In the genomic region with DNA sequence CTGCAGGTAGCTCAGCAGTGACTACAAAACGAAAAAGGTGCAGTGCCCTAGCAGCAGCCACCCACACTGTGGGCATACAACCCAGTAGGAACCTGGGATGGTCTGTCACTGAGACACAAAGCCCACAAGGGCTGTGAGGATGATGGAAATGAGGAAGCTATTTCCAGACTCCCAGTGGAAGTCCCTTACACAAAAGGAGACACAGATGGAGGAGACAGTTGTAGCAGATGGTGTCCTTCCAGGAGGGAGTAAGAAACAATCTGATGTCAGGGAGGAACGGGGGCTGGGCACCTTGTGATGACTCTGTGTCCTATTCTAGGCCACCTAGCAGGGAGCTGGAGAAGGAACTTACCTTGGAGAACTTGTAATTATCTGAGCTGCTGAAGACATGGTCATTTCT, we compare ENCODE assay signal across 14 mouse cellular contexts.
DNase-seq lines count a peak whose midpoint lies in the region; ATAC-seq and TF ChIP-seq lines count a peak whose summit lies in the region.
"Had no signal": no experiment of that assay in that cellular context is flagged by ENCODE, and none has a peak within 500 bp of the region (broad histone marks: within the 10 kb centered on the region; RNA-seq: fewer than 3 reads in every experiment).

No protein-coding gene starts in this region.

- H3K4me2 ChIP-seq in hindbrain, postnatal 0 days (ENCODE audit: low read depth, low read length) = no peak overlapping the region
- H3K4me2 ChIP-seq in forebrain, embryonic 16.5 days (ENCODE audit: low read length) = no peak overlapping the region
- H3K4me2 ChIP-seq: intestine, embryonic 15.5 days; liver, embryonic 15.5 days had no signal

- intact Hi-C loops in heart, postnatal 36 days (cut with DNase I) = no loop called here

- WGBS in hindbrain, postnatal 0 days = 49% methylated on average over 2 of the region's 2 CpGs
- 83% methylated on average over 2 of the region's 2 CpGs for WGBS in hindbrain, embryonic 10.5 days
- 74% methylated on average over 2 of the region's 2 CpGs for WGBS in forebrain, embryonic 16.5 days

- no peak overlapping the region for H3K9ac ChIP-seq in hindbrain, postnatal 0 days (replicated peaks; ENCODE audit: low read length)
- H3K9ac ChIP-seq in forebrain, embryonic 16.5 days (replicated peaks; ENCODE audit: low read depth, low read length) = no peak overlapping the region
- H3K9ac ChIP-seq: intestine, embryonic 15.5 days; liver, embryonic 15.5 days had no signal

- no peaks in the 10 kb centered on the region for H3K4me1 ChIP-seq in hindbrain, postnatal 0 days (ENCODE audit: insufficient read depth, low read length)
- no peaks in the 10 kb centered on the region for H3K4me1 ChIP-seq in hindbrain, embryonic 10.5 days (replicated peaks)
- no peaks in the 10 kb centered on the region for H3K4me1 ChIP-seq in forebrain, embryonic 16.5 days (replicated peaks; ENCODE audit: control insufficient read depth, insufficient read depth, low read length)
- H3K4me1 ChIP-seq: intestine, embryonic 15.5 days; liver, embryonic 15.5 days had no signal

- H3K4me3 ChIP-seq in hindbrain, postnatal 0 days (ENCODE audit: low read length) = no peak overlapping the region
- no peak overlapping the region for H3K4me3 ChIP-seq in hindbrain, embryonic 10.5 days
- no peak overlapping the region for H3K4me3 ChIP-seq in forebrain, embryonic 16.5 days (replicated peaks; ENCODE audit: low read length)
- H3K4me3 ChIP-seq: erythroblast, embryonic 14.5 days; intestine, embryonic 15.5 days; liver, embryonic 15.5 days had no signal

- no peak for ATAC-seq in hindbrain, postnatal 0 days
- peak; percentile 88 for ATAC-seq in frontal cortex, adult (ENCODE audit: low TSS enrichment)
- ATAC-seq in forebrain, embryonic 16.5 days = no peak
- ATAC-seq: intestine, embryonic 15.5 days had no signal

- H3K27me3 ChIP-seq in hindbrain, postnatal 0 days (ENCODE audit: insufficient read depth, low read length) = no peaks in the 10 kb centered on the region
- no peaks in the 10 kb centered on the region for H3K27me3 ChIP-seq in hindbrain, embryonic 10.5 days (ENCODE audit: insufficient read depth, poor library complexity, severe bottlenecking)
- no peaks in the 10 kb centered on the region for H3K27me3 ChIP-seq in forebrain, embryonic 16.5 days (replicated peaks; ENCODE audit: control insufficient read depth, insufficient read depth, low read length)
- H3K27me3 ChIP-seq: intestine, embryonic 15.5 days; liver, embryonic 15.5 days had no signal

- no peaks in the 10 kb centered on the region for H3K36me3 ChIP-seq in hindbrain, postnatal 0 days (ENCODE audit: insufficient read depth, low read length)
- no peaks in the 10 kb centered on the region for H3K36me3 ChIP-seq in hindbrain, embryonic 10.5 days
- no peaks in the 10 kb centered on the region for H3K36me3 ChIP-seq in forebrain, embryonic 16.5 days (ENCODE audit: control insufficient read depth, insufficient read depth)
- H3K36me3 ChIP-seq: intestine, embryonic 15.5 days; liver, embryonic 15.5 days had no signal

- TF ChIP-seq CTCF in hindbrain, postnatal 0 days (IDR thresholded peaks at IDR 0.05; ENCODE audit: low read depth) = no peak

- H3K27ac ChIP-seq in hindbrain, postnatal 0 days = no peak overlapping the region
- H3K27ac ChIP-seq in hindbrain, embryonic 10.5 days = no peak overlapping the region
- no peak overlapping the region for H3K27ac ChIP-seq in forebrain, embryonic 16.5 days (ENCODE audit: low read length)
- H3K27ac ChIP-seq: intestine, embryonic 15.5 days; liver, embryonic 15.5 days; macrophage had no signal

- DNase-seq in hindbrain, postnatal 0 days (ENCODE audit: low spot score) = peak; percentile 35
- no peak for DNase-seq in hindbrain, embryonic 10.5 days (ENCODE audit: low spot score)
- peak; percentile 50 for DNase-seq in left cerebral cortex, adult 11 months (ENCODE audit: low spot score)
- peak; percentile 16 for DNase-seq in right cerebral cortex, postnatal 14 days
- no peak for DNase-seq in thymus, postnatal 25 days
- no peak for DNase-seq in heart, postnatal 36 days
- DNase-seq: embryo, embryonic 11 days; thymus, adult 2 months had no signal

- no peaks in the 10 kb centered on the region for H3K9me3 ChIP-seq in hindbrain, postnatal 0 days (ENCODE audit: low read length)
- no peaks in the 10 kb centered on the region for H3K9me3 ChIP-seq in hindbrain, embryonic 10.5 days
- no peaks in the 10 kb centered on the region for H3K9me3 ChIP-seq in forebrain, embryonic 16.5 days (ENCODE audit: control insufficient read depth, low read length)
- H3K9me3 ChIP-seq: intestine, embryonic 15.5 days; liver, embryonic 15.5 days had no signal

Comparison
In these comparisons a context has a peak if more than half of its experiments do, and no peak if none do; other contexts are left out.
1. DNase-seq: peak in hindbrain, postnatal 0 days (single experiment), left cerebral cortex, adult 11 months (single experiment) and right cerebral cortex, postnatal 14 days (single experiment); none in hindbrain, embryonic 10.5 days (single experiment), thymus, postnatal 25 days (single experiment) and heart, postnatal 36 days (0 of 2).